Mouse (Mus musculus): ENCODE data around the gene Tom1l2. TPM values are rescaled to one million over a fixed set of nuclear protein-coding genes. Genes with fewer than 3 reads are reported as not detected.

Gene Tom1l2
- polyA plus RNA-seq, 1 experiment: 22.3 TPM

DNA sequence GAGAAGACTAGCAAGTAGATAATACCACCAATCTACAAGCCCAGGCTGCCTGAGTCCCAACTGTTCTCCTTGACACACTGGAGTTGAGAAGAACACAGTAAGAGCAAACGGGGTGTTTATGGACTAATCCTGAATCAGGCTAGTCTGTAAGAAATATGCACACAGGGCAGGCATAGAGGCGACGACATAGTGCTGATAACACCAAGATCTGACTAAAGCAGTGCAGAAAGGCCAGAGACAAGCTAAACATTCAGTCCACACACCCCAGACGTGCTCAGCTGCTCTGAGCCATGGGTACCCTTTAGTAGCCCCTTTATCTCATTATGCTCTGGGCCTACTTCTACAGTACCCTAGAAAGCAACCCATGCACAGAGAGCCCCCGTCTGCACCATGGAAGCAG lies 73.2 kb downstream of the Tom1l2 start:
- H3K36me3 ChIP-seq (ENCODE audit: control insufficient read depth, insufficient read depth, low read length): no peaks in the 10 kb centered on the region
- no peaks in the 10 kb centered on the region for H3K27me3 ChIP-seq (ENCODE audit: control insufficient read depth, insufficient read depth, low read length)
- H3K4me1 ChIP-seq (ENCODE audit: control insufficient read depth, insufficient read depth, low read length): no peaks in the 10 kb centered on the region
- H3K27ac ChIP-seq (ENCODE audit: control insufficient read depth, insufficient read depth, low read depth, low read length): no peak overlapping the region
- TF ChIP-seq CTCF (IDR thresholded peaks at IDR 0.05; ENCODE audit: control insufficient read depth, insufficient read depth, insufficient replicate concordance, low read depth, low read length): no peak
- TF ChIP-seq POLR2A (IDR thresholded peaks at IDR 0.05; ENCODE audit: control insufficient read depth, low read depth, low read length): no peak
- no peak overlapping the region for H3K4me3 ChIP-seq (ENCODE audit: control insufficient read depth, low read depth, low read length)

DNA sequence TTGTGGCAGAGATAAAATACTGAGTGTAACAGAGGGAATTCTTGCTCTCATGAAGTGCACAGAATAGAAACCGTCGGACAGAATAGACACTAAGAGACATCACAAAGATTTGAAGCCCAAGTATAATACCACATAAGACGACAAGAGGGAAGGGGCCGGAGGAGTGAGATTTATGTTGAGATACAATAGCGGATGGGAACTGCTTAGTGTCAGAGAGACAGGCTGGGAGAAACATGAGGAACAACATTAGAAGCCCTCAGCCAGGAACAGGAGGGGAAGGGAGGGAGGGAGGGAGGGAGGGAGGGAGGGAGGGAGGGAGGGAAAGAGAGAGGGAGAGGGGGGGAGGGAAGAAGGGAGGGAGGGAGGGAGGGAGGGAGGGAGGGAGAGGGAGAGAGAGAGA lies 74.9 kb downstream of the Tom1l2 start:
- Histone ChIP-seq H3K27me3 (ENCODE audit: control insufficient read depth, insufficient read depth, low read length) (no peaks in the 10 kb centered on the region), H3K36me3 (ENCODE audit: control insufficient read depth, insufficient read depth, low read length) (no peaks in the 10 kb centered on the region), H3K4me3 (ENCODE audit: control insufficient read depth, low read depth, low read length) (no peak overlapping the region), H3K27ac (ENCODE audit: control insufficient read depth, insufficient read depth, low read depth, low read length) (no peak overlapping the region), H3K4me1 (ENCODE audit: control insufficient read depth, insufficient read depth, low read length) (no peaks in the 10 kb centered on the region)
- no peak for TF ChIP-seq POLR2A (IDR thresholded peaks at IDR 0.05; ENCODE audit: control insufficient read depth, low read depth, low read length)
- TF ChIP-seq CTCF (IDR thresholded peaks at IDR 0.05; ENCODE audit: control insufficient read depth, insufficient read depth, insufficient replicate concordance, low read depth, low read length): no peak

DNA sequence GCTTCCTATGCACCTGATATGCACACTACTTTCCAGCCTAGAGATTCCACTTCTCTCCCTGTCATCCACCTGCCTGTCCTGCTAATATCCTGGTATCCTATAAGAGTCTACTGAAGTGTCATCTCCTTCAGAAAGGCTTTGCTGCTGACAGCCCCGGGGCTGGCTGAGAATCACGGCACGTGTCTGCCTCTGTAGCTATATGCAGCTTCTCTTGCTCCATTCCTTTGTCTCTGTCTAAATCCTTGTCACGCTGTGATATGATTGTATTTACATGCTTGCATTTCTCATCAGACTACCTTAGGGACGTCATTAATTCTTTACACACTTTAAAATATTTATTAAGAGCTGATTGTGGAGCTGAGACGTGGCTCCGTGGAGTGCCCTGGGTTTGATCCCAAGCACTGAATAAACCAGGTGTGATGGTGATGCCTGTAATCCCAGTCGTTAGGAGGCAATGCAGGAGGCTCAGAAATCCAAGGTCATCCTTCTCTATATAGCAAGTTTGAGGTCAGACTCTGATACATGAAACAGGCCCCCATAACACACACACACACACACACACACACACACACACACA lies 75.5 kb downstream of the Tom1l2 start:
- H3K27ac ChIP-seq (ENCODE audit: control insufficient read depth, insufficient read depth, low read depth, low read length): no peak overlapping the region
- H3K4me3 ChIP-seq (ENCODE audit: control insufficient read depth, low read depth, low read length): no peak overlapping the region
- H3K4me1 ChIP-seq (ENCODE audit: control insufficient read depth, insufficient read depth, low read length): no peaks in the 10 kb centered on the region

DNA sequence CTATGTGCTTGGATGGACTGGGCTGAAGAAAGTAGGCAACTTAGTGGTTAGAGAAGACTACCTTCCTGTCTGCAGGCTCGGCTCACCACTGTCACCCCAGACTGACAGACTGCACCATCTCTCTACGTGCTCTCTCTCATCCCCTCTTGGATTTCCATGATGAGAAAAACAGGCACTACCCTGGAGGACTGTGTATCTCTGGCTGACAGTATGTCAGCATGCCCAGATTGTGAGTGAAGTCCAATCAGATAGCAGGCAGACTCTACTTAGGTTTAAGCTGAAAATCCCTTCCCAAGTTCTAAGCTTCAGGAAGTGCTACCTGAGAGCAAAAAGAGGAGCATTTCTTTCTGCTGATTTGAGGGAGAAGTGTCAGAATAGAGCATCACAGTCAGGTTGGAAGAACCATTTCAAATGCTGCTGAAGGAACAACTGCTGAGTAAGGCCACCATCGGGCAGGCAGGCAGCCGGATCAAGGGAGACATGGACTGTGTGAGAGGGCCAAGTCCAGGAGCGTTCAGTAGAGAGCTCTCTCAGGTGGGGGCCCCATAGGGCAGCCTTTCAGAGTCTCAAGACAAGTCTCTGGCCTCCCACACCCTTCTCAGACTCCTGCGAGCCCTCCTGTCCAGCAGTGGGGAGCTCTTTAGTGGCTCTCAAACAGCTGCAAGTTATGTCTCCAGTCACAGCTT lies 76.2 kb downstream of the Tom1l2 start:
- Histone ChIP-seq H3K4me3 (ENCODE audit: control insufficient read depth, low read depth, low read length) (no peak overlapping the region), H3K4me1 (ENCODE audit: control insufficient read depth, insufficient read depth, low read length) (no peaks in the 10 kb centered on the region), H3K27me3 (ENCODE audit: control insufficient read depth, insufficient read depth, low read length) (no peaks in the 10 kb centered on the region), H3K36me3 (ENCODE audit: control insufficient read depth, insufficient read depth, low read length) (no peaks in the 10 kb centered on the region), H3K27ac (ENCODE audit: control insufficient read depth, insufficient read depth, low read depth, low read length) (no peak overlapping the region)
- TF ChIP-seq POLR2A (IDR thresholded peaks at IDR 0.05; ENCODE audit: control insufficient read depth, low read depth, low read length): no peak
- no peak for TF ChIP-seq CTCF (IDR thresholded peaks at IDR 0.05; ENCODE audit: control insufficient read depth, insufficient read depth, insufficient replicate concordance, low read depth, low read length)

More for the DNA sequence above, 75.5 kb downstream of the Tom1l2 start:
- no peaks in the 10 kb centered on the region for H3K36me3 ChIP-seq (ENCODE audit: control insufficient read depth, insufficient read depth, low read length)
- H3K27me3 ChIP-seq (ENCODE audit: control insufficient read depth, insufficient read depth, low read length): no peaks in the 10 kb centered on the region
- TF ChIP-seq CTCF (IDR thresholded peaks at IDR 0.05; ENCODE audit: control insufficient read depth, insufficient read depth, insufficient replicate concordance, low read depth, low read length): no peak
- no peak for TF ChIP-seq POLR2A (IDR thresholded peaks at IDR 0.05; ENCODE audit: control insufficient read depth, low read depth, low read length)

DNA sequence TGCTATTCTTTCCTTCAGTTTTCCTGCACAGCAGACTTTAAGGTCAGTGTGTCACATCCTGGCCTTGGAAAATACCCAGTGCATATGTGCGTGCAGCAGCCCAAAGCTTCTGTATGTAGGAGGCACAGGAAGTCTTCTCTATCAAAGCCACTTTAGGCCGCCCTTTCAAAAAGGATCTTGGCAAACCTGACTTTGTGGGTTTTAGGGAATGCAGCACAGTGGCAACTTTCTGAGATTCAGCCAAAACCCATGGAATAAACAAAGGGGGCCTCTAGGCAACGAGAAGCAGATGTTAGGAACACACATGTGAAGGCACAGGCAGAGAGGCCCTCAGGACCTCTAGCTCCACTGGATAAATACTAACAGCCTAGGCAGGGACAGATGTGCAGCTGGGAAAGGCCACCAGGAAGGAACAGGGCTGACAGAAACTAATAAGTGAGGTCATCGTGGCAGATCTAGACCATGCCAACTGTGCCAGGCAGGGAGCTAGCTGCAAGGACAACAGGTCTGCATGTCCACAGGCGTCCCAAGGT lies 79.4 kb downstream of the Tom1l2 start:
- TF ChIP-seq CTCF (IDR thresholded peaks at IDR 0.05; ENCODE audit: control insufficient read depth, insufficient read depth, insufficient replicate concordance, low read depth, low read length): no peak
- no peak for TF ChIP-seq POLR2A (IDR thresholded peaks at IDR 0.05; ENCODE audit: control insufficient read depth, low read depth, low read length)
- Histone ChIP-seq H3K36me3 (ENCODE audit: control insufficient read depth, insufficient read depth, low read length) (no peaks in the 10 kb centered on the region), H3K27me3 (ENCODE audit: control insufficient read depth, insufficient read depth, low read length) (no peaks in the 10 kb centered on the region), H3K4me3 (ENCODE audit: control insufficient read depth, low read depth, low read length) (no peak overlapping the region), H3K4me1 (ENCODE audit: control insufficient read depth, insufficient read depth, low read length) (no peaks in the 10 kb centered on the region; the same call in 1 of the 2 replicates), H3K27ac (ENCODE audit: control insufficient read depth, insufficient read depth, low read depth, low read length) (no peak overlapping the region)

DNA sequence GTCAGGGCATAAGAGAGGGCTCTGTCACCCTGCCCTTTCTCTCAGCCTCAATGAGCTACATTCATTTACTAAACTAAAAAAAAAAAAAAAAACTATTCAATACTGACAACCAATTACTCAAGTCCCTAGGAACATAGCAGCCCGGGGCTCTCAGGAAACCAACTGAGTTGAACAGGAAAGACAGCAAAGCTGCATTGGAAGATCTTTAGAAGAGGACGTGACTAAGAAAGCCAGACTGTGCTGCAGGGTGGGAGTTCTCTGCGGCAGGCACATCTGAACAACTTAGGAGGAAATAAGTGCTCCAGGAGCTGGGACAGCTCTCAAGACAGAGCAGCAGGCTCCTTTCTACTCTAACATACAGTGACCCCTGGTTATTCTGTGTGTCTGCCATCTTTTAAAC lies 84.1 kb downstream of the Tom1l2 start:
- Histone ChIP-seq H3K36me3 (ENCODE audit: control insufficient read depth, insufficient read depth, low read length) (no peaks in the 10 kb centered on the region), H3K27me3 (ENCODE audit: control insufficient read depth, insufficient read depth, low read length) (no peaks in the 10 kb centered on the region), H3K27ac (ENCODE audit: control insufficient read depth, insufficient read depth, low read depth, low read length) (no peak overlapping the region), H3K4me1 (ENCODE audit: control insufficient read depth, insufficient read depth, low read length) (no peaks in the 10 kb centered on the region; the same call in 1 of the 2 replicates), H3K4me3 (ENCODE audit: control insufficient read depth, low read depth, low read length) (no peak overlapping the region)
- TF ChIP-seq CTCF (IDR thresholded peaks at IDR 0.05; ENCODE audit: control insufficient read depth, insufficient read depth, insufficient replicate concordance, low read depth, low read length): no peak
- no peak for TF ChIP-seq POLR2A (IDR thresholded peaks at IDR 0.05; ENCODE audit: control insufficient read depth, low read depth, low read length)

DNA sequence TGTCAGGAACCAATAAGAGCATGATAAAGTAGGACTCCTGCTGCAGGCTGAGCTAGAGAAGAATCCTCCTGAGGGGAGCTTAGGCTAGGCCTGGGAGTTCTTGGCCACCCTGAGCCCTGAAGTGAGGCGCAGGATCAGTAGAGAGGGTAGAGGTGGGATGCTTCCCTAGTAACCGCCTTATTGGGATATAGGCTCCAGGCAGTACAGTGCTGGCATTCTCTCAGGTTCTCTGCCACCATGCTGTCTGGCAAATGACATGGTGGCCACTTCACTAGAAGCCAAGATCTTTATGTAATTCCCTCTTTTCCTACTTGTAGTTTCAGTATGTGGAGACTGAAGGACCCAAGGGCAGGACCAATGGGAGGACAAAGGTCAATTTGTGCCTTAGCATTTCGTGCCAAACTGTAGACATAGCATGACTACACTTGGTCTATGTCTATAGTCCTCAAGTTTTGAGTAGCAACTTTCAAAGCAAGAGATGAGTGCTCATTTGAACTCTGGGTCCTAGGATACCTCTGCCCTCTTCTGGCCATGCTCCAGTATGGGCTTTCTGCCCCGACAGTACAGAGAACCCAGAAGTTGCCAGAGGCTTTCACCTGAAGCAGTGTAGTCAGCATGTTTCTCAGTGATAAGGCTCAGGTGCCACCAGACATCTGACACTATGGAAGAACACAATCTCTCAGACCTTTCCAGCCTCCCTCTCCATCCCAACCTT lies 87.3 kb downstream of the Tom1l2 start:
- Histone ChIP-seq H3K4me3 (ENCODE audit: control insufficient read depth, low read depth, low read length) (no peak overlapping the region), H3K36me3 (ENCODE audit: control insufficient read depth, insufficient read depth, low read length) (no peaks in the 10 kb centered on the region), H3K27ac (ENCODE audit: control insufficient read depth, insufficient read depth, low read depth, low read length) (no peak overlapping the region), H3K27me3 (ENCODE audit: control insufficient read depth, insufficient read depth, low read length) (no peaks in the 10 kb centered on the region), H3K4me1 (ENCODE audit: control insufficient read depth, insufficient read depth, low read length) (no peaks in the 10 kb centered on the region; the same call in 1 of the 2 replicates)
- no peak for TF ChIP-seq CTCF (IDR thresholded peaks at IDR 0.05; ENCODE audit: control insufficient read depth, insufficient read depth, insufficient replicate concordance, low read depth, low read length)
- TF ChIP-seq POLR2A (IDR thresholded peaks at IDR 0.05; ENCODE audit: control insufficient read depth, low read depth, low read length): no peak

Data from testis, adult 2 months (tissue).